Mouse (Mus musculus) lung, postnatal 0 days (tissue): ENCODE results near the gene Tcf12.

ENCODE experiments used
- CTCF ChIP-seq: IDR thresholded peaks from 2 replicates; pipeline ENCODE4 v1.5.1; 2016; ENCODE audit warnings: antibody characterized with exemption, mild to moderate bottlenecking
- EP300 ChIP-seq: IDR thresholded peaks from 2 replicates; pipeline ENCODE4 v1.6.1; 2016; ENCODE audit warnings: antibody characterized with exemption, mild to moderate bottlenecking, control low read depth

- TF ChIP-seq CTCF (no peak), EP300 (no peak)
Measured at GRCm38 (mm10) chr9:71829753-71830152, 281.9 kb downstream of the Tcf12 start.
